Mouse (Mus musculus): ENCODE results near the gene Sall4.
"Not testable (repeated sequence)": the region's sequence is repeated elsewhere in the genome, so short reads cannot be mapped to it uniquely, and the experiment has no call there.

Sall4 gene

DNA sequence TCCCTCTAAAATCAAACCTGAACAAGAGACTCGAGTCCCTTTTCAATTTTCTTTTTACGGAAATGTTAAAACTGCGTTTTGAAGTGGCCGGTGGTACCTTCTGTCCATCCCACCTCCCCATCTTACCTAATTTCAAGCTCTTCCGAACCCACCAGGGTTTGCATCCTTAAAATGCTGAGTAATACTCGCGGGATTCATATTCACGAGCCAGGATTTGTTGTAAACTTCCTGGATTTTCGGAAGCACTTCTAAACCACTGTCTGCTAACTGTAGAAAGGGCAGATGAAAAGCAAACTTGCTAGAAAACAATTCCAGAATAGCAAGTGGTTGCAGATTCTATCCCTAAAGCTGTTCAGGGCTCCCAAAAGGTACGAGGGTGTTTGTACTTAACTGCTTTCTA lies at the start of gene Sall4:
TSS of gene Sall4 (minus strand) at position 362 of the 400 bp plus-strand sequence.
- DNase-seq (ENCODE audit: low spot score): no peak

DNA sequence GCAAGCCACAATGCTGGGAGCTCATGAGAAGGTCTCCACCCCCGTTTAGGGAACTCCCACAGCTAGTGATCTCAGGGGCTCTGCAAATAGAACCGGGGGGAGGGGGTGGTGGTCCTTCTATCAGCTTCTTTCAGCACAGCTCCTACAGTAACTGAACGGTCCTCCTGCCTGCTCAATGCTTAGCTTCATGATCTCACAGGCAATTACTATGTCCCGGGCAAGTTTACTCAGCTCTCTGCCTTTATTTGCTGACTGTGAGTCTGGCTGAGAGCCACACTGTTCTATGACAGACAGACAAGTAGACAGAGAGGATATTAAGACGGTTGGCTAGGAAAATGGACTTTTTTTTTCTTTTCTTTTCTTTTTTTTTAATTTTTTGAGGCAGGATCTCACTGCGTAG lies 45.5 kb upstream of the Sall4 start:
- DNase-seq (ENCODE audit: low spot score): no peak

DNA sequence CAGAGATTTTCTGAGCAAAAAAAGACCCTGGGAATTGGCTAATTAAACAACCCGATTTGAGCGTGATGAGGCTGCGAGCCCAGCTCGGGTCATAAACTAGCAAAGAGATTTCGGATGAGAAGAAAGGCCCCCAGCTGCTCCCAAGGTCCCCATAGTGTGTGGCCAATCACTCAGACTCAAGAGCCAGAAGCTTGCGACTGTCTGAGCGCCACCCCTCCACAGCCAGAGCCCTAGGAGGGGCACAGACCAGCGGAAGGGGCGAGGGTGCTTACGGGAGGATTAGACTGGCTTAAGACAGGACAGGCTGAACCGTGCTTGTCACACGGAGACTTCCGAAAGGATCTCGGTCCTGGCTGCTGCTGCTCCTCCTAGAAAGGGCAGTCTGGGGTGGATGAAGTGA lies 42.2 kb upstream of the Sall4 start:
- no peak for DNase-seq (ENCODE audit: low spot score)

DNA sequence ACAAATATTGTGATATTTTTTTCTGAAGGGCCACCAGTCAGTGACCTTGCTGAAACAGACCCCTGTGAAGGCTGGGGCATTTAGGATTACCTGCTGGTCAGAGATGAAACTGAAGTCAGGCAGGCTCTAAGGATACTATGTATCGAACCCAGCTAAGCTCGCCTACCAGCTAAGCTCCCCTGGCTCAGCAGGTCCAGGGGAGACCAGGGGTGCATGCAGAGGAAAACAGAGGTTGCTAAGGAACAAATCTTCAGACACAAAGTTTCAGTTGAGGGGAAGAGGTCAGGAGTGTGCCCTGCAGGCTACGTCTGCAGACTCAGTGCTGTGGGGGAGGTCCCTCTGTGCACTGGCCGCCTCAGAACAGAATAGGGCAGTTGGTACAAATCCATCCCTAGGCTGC lies 39.9 kb upstream of the Sall4 start:
- no peak for DNase-seq (ENCODE audit: low spot score)

DNA sequence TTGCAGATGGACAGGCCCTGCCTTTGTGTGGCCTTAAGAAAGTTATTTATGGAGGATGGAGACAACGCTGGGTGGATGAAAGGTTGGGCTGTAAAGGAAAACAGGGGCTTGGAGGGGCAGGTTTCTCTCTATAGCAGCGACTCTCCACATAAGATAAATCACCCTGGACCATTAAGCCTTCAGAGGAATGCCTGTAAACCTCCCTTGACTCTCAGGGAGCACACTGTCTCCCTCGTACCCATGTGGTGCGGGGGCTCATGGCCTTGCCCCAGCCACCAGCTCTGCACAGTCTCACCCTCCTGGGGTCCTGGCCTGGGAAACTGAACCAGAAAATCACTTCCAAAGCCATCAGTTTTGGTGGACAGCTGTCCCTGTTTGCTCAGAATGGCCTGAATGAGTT lies 36.1 kb upstream of the Sall4 start:
- no peak for DNase-seq (ENCODE audit: low spot score)

DNA sequence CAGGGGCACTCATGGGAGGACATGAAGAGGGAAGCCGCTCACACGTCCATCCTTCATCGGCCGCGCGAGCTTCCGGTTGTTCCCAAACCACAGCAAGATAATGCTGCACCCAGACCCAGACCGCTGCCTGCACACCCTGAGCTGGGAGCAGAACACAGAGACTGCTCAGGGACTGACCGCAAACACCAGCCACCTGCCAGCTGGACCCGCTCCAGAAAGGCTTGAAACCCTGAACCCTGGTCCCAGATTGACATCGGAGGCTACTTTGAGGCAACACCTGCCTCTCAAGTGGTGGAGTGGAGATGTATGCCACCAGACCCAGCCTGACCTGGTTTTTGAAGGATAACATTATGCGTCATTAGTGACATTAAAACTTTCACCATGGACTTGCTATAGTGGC lies 31.6 kb upstream of the Sall4 start:
- no peak for DNase-seq (ENCODE audit: low spot score)

DNA sequence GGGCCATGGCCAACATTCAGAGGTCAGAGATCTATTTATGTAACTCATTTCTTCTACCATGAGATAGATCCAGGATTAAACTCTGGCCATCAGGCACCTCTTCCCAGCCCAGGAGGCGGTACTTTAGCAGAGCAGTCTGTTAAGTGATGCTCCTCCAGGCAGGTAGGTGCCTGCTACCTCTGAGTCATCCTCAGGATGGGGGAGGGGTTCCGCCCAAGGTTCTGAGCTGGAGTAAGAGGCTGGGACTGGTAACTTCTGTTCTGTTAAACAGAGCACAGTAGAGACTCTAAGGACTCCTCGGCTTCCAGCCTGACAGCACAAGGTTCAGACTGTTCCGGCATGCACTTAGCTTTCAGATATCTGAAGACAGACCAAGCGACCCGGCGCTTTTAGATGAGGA lies 31.2 kb upstream of the Sall4 start:
- no peak for DNase-seq (ENCODE audit: low spot score)

DNA sequence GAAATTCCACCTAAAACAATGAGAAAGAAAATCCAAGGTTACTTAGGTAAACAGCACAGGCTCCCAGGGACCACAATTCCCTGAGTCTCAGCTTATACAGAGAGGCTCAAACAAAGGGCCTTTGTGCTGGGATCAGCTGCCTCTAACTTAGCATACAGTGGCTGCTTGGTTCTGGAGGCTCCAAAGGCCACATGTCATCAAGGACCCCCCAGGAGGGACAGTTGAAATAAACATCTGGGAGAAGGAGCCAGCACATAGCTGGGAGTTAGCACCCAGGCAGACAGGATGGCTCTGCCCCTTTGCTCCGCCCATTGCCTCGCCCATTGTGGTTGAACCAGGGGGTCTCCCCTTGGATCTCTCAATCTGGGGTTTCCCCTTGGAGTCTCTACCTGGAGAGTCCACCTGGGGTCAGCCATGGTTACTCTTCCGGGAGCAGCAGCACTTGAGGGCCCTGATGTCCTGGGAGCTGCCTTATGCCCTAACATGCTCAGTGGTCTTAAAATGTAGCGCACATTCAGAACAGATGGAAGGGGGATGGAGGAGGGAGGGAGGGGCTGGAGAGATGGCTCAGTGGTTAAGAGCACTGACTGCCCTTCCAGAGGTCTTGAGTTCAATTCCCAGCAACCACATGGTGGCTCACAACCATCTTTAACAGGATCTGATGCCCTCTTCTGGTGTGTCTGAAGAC lies 23.5 kb upstream of the Sall4 start:
- no peak for DNase-seq (ENCODE audit: low spot score)

DNA sequence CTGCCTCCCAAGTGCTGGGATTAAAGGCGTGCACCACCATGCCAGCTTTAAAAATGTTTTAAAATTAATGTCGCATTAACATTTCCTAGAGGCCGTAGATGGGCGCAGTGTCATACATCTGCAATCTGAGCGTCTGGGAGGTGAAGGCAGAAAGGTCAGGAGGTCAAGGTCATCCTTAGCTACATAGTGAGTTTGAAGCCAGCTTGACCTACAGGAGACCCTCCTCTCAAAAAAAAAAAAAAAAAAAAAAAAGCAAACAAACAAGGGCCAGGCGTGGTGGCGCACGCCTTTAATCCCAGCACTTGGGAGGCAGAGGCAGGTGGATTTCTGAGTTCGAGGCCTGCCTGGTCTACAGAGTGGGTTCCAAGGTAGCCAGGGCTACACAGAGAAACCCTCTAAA lies 18.4 kb upstream of the Sall4 start:
- DNase-seq (ENCODE audit: low spot score): no peak

DNA sequence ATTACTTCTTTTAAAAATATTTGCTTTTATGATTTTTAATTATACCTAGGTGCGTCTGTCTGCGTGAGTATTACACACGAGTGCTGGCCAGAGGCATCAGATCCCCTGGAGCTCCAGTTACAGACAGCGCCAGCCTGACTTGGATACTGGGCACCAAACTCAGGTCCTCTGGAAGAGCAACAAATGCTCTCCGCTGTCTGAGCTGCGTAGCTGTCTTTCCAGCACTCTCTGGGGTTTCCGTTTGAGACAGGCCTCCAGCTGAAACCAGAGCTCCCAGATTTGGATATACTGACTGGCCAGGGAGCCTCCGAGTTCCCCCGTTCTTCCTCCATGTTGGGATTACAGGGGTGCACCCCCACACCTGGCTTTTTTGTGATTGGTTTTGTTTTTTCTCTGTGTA lies 12.9 kb upstream of the Sall4 start:
- DNase-seq (ENCODE audit: low spot score): no peak

DNA sequence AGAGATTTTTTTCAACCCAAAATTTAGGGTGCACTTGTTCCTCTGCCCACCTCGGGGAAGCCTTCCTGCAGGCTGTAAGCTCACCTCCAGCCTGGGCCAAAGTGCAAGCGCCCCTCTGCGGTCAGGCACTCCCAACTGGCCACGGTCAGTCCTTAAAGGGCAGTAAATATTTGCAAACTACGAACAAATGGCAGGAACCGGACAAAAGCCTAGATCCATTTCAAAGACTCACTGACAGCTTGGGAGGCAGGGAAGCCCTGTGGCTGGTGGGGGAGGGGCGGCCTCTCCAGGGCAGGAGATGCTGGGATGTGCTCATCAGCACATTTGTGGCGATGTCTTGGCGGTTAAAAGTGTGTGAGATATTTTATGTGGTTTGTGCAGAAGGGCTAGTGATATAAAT lies 12.3 kb upstream of the Sall4 start:
- DNase-seq (ENCODE audit: low spot score): no peak

DNA sequence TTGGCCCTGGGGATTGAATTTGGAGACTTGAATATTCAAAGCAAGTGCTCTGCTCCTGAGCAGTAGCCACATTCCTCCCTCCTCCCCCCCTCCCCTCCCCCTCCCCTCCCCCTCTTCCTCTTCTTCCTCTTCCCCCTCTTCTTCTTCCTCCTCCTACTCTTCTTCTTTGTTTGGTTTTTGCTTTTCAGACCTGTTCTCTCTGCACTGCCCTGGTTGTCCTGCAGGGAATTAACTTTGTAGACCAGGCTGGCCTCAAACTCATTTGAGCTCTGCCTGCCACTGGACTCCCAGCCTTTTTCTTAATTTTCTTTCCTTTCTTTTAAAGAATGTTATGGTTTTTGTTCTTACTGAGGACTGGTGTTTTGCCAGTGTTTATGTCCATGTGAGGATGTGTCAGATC lies 9.7 kb upstream of the Sall4 start:
- DNase-seq (ENCODE audit: low spot score): no peak

DNA sequence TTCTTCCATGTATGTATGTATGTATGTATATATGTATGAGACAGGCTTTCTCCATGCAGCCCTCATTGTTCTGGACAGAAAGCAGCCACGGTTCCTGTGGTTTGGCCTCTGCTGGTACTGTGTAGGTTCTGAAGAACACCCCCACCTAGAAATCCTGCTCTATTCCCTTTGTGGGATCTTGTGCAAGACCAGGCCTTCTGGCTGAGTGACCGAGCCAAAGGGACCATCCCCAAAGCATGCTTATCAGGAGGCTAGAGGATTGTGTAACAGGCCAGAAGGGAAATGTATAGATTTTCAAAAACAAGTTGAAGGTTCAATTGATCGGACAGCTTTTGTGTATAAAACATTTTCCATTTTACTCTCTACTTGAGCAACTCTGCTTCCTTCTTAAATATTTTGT lies 8.5 kb upstream of the Sall4 start:
- no peak for DNase-seq (ENCODE audit: low spot score)

DNA sequence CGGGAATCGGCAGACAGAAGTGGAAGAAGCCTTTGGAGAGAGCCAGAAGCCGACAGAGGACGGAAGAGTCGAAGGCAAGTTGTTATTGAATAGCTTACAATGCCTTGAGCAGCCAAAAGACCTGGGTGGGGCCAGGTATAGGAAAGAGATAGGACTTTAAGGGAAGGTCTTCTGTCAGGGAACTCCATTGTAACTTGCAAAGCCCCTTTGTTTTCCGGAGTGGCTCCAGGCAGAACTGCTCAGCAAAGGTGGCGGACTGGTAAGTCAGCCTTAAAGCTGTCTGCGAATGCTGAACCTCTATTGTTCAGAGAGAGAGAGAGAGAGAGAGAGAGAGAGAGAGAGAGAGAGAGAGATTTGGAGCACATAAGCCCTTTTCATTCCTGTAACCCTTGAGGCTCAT lies 1.5 kb upstream of the Sall4 start:
- no peak for DNase-seq (ENCODE audit: low spot score)

DNA sequence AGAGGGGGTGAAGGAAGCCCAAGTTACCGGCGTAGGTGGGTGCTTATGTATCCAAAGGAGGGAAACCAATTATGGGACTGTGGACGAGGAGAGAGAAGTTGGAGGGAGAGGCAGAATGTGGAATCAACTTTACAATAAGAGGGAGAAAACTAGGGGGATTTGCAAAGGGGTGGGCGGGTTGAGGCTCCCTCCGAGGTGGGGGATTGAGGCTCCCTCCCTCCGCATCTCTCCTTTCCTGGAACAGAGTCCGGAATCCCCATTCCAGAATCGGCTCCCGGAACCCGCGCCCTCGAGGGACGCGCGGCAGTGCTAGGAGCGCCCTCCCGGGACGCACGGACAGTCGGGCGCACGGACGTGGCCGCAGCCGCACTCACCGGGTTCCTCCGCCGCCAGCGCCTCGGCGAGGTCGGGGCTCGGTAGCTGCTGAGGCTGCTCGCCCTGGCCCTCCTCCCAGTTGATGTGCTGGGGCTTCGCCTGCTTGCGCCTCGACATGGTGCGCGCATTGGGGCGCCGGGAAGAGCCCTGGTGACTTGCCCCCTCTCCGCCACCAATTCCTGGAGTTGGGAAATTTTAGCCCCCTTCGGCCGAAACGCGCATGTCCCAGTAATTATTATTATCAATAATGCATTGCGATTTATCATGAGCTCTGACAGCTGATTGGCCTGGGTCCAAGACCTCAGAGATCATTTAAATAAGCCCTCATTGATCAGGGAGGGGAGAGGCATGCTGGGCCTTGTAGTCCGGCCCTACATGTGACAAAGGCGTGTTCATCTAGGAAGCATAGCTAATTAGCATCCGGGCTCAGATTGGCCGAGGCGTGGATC lies 993 bp downstream of the Sall4 start:
- DNase-seq (ENCODE audit: low spot score): no peak

DNA sequence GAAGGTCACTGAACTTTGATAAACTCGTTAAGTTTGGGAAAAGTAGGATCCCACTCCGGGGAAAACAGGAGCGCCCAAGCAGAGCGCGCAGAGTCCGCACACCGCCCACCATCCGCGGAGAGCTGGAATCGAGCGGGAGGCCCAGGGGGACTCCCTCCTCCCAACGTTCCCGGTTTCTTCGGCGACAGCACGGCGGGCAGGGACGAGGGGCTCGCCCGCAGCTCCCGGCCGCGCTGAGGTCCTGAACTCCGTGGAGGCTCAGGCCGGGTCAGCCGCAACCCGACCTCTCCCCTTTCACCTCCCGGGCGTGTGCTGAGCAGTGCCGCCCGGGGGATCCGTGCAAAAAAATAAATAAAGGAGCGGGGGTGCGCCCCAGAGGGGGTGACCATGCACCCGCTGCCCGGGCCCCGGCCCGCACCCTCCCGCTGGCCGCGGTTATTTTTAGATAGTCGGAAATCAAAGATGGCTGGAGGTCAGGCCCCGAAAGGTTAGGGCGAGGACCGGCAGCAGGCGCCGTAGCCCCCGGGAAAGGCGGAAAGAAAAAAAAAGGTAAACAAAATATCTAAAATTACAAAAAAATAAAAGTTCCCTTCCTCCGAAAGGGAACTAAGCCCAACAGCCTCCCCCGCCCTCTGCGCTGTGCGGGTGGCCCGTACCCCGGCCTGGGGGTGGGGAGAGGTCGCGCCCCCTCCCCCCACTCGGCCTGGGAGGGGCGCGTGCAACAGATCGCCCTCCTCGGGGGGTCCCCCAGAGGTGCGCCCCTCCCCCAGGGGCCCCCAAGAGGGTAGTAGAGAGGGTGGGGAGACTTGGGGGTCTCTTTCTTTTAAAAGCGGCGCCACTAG lies 1.8 kb downstream of the Sall4 start:
- DNase-seq (ENCODE audit: low spot score): no peak

DNA sequence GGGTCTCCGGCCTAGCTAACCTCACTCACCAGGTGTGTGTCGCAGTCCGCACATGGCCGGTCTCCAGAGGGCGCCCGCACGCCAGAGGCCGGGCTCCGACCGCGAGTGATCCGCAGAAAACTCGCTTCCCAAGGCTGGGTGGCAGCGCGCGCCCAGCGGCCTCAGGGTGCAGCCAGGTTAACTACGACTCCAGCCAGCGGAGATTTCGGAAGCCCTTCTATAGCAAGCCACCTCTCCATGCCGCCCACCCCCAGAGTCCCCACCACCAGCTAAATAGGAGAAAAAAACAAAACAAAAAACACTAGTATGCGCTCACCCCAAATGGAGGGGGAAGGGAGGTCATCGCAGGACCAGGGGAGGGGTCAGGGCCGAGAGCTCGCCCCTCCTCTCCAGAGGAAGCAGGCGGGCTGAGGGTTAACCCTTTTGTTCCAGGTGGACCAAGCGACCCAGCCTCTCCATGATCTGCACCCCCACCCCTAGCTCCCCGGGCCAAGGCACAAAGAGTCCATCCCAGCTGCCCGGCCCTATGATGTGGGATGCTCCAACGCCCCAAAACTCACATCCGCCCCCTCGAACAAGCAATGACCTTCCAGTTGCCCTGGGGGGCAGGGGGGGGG lies 2.6 kb downstream of the Sall4 start:
- no peak for DNase-seq (ENCODE audit: low spot score)

DNA sequence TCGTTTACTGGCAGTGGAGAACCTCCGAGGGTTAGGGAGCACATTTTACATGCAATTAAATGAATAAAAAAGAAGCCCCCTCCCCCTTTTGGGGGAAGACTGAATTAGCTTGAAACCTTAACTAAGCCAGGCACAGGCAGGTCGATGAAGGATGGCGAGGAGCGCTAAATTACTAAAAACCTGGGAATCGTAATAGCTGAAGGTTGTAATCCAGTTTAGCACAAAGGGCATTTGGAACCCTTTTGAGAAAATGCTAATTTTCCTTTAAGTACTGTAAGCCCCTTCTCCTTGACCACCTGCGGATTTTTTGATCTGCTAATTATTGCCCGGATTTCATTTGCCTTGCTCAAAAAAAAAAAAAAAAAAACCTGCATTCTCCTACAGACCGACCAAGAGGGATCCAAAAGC lies 3.3 kb downstream of the Sall4 start:
- DNase-seq (ENCODE audit: low spot score): no peak

DNA sequence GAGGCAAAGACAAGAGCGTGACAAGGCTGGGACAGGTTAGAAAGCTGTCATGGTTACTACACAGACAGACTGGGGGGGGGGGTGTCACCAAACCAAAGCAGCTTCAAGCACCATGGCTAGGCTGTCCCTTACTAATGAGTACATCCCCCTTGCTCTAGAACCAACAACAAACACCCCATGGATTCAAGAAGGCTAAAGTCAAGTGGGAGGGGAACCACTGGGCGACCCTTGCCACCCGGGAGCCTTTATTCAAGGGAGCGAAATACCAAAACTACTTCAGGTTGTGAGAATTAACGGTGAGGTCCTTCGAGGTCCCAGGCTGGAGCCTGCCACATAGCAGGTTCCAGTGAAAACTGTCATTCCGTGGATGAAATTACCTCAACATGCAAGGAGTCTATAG lies 4.0 kb downstream of the Sall4 start:
- no peak for DNase-seq (ENCODE audit: low spot score)

DNA sequence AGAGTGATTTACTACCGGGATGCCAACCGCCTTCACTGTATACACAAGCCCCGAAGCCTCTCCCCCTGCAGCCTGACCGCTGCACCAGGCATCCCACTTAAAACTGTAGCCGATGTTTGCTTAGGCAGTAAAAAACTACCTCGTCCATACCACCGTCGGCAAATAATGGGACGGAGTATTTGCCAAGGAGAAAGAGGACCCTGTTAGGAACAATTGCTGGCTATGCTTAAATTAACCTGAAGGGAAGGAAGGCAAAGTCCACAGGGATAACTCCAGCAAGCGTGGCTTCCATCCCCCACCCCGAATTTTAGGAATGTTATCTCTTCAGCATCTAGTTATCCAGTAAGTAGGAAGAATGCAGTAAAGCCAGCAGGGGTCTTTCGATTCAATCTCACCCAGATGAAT lies 5.3 kb downstream of the Sall4 start:
- DNase-seq (ENCODE audit: low spot score): no peak

DNA sequence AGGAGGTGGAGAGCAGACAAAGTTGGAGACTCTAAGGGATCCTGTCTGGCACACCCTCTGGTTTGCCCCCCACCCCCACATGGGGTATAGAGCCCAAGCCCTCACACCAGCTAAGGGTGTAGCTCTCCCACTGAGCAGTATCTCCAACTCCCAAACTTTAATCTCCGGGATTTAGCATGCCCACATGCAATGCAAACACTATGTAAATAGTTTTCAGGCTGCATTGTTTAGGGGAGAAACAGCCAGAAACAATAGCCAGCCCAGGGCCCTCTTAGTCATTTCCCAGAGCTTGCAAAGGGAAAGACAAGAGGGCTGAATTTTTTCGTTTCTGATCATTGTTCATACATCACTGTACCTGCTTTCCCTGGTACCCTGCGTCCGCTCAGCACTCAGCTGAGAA lies 5.8 kb downstream of the Sall4 start:
- DNase-seq (ENCODE audit: low spot score): no peak

DNA sequence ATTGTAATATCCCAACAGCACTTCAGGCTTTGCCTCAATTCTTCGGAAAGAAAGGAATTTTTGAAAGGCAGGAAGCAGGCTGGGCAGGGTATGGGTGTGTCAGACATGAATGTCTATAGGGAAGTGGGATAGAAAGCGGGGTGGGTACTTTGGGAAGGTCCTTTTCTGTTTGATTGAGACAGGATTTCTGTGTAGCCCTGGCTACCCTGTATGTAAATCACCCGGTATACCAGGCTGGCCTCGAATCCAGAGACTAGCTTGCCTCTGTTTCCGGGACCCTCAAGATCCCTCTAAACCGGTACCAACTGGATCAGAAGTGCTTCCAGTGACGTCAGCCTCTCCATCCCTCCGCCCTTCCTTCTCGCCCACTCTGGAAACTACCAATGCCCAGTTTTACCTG lies 6.6 kb downstream of the Sall4 start:
- DNase-seq (ENCODE audit: low spot score): no peak

DNA sequence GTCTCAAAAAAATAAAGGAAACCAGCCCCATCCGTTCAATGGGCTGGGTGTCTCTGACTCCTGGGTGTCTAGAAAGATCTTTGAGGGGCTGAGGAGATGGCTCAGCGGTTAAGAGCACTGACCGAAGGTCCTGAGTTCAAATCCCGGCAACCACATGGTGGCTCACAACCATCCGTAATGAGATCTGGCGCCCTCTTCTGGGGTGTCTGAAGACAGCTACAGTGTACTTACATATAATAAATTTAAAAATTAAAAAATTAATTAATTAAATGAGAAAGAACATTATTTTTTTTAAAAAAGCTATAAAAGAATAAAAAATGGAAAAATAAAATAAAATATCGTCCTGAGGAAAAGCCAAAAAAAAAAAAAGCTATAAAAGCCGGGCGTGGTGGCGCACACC lies 23.3 kb downstream of the Sall4 start:
- not testable (repeated sequence) for DNase-seq (ENCODE audit: low spot score)

Data from spleen, adult 12 weeks (tissue).